15 mouse cellular contexts compared by ENCODE assay signal in genomic region chr14:117905701-117906100, GRCm38 (mm10).
DNase-seq lines count a peak whose midpoint lies in the region; ATAC-seq and TF ChIP-seq lines count a peak whose summit lies in the region.
"Had no signal": no experiment of that assay in that cellular context is flagged by ENCODE, and none has a peak within 500 bp of the region (broad histone marks: within the 10 kb centered on the region; RNA-seq: fewer than 3 reads in every experiment).

No protein-coding gene starts in this region.

- no peak overlapping the region for H3K4me3 ChIP-seq in kidney, embryonic 15.5 days (replicated peaks)
- H3K4me3 ChIP-seq in hindbrain, embryonic 10.5 days, result 0 out of 2 replicates have a peak overlapping the region, but pooled peaks have one; percentile 9
- no peak overlapping the region for H3K4me3 ChIP-seq in midbrain, embryonic 13.5 days (replicated peaks)
- H3K4me3 ChIP-seq: embryonic facial prominence, embryonic 12.5 days; liver, embryonic 15.5 days had no signal

- H3K4me2 ChIP-seq in kidney, embryonic 15.5 days, result peak overlapping the region; percentile 0
- peak overlapping the region; percentile 24 for H3K4me2 ChIP-seq in midbrain, embryonic 13.5 days (replicated peaks)
- H3K4me2 ChIP-seq: embryonic facial prominence, embryonic 12.5 days; liver, embryonic 15.5 days had no signal

- H3K36me3 ChIP-seq in kidney, embryonic 15.5 days, result no peaks in the 10 kb centered on the region
- H3K36me3 ChIP-seq in hindbrain, embryonic 10.5 days, result no peaks in the 10 kb centered on the region
- H3K36me3 ChIP-seq in midbrain, embryonic 13.5 days, result no peaks in the 10 kb centered on the region
- H3K36me3 ChIP-seq: embryonic facial prominence, embryonic 12.5 days; liver, embryonic 15.5 days had no signal

- TF ChIP-seq POLR2A in brain, embryonic 14.5 days (IDR thresholded peaks at IDR 0.05; ENCODE audit: borderline replicate concordance, extremely low read depth, insufficient read depth, insufficient read length, poor library complexity, severe bottlenecking), result no peak

- 27% methylated on average over 10 of the region's 10 CpGs for WGBS in kidney, embryonic 15.5 days
- 25% methylated on average over 10 of the region's 10 CpGs for WGBS in hindbrain, embryonic 10.5 days
- WGBS in midbrain, embryonic 13.5 days, result 37% methylated on average over 10 of the region's 10 CpGs

- ATAC-seq in kidney, embryonic 15.5 days (replicated peaks; ENCODE audit: low FRiP score), result no peak
- ATAC-seq in midbrain, embryonic 13.5 days, result peak; percentile 35; the same call in 1 of the 2 replicates
- ATAC-seq: activated CD4-positive, CD25-positive, alpha-beta regulatory T cell, adult 4 months; intestine, postnatal 0 days had no signal

- H3K27me3 ChIP-seq in kidney, embryonic 15.5 days, result no peaks in the 10 kb centered on the region
- no peaks in the 10 kb centered on the region for H3K27me3 ChIP-seq in hindbrain, embryonic 10.5 days (ENCODE audit: insufficient read depth, poor library complexity, severe bottlenecking)
- peaks cover 11% of the 10 kb centered on the region for H3K27me3 ChIP-seq in midbrain, embryonic 13.5 days
- H3K27me3 ChIP-seq: embryonic facial prominence, embryonic 12.5 days; liver, embryonic 15.5 days had no signal

- TF ChIP-seq CTCF in brain, embryonic 14.5 days (IDR thresholded peaks at IDR 0.05; ENCODE audit: borderline replicate concordance, extremely low read depth, insufficient read depth, insufficient read length), result no peak

- peaks cover 40% of the 10 kb centered on the region for H3K4me1 ChIP-seq in kidney, embryonic 15.5 days
- peaks cover 64% of the 10 kb centered on the region for H3K4me1 ChIP-seq in hindbrain, embryonic 10.5 days (replicated peaks)
- H3K4me1 ChIP-seq in midbrain, embryonic 13.5 days (replicated peaks), result peaks cover 24% of the 10 kb centered on the region
- H3K4me1 ChIP-seq: liver, embryonic 15.5 days had no signal

- H3K9me3 ChIP-seq in kidney, embryonic 15.5 days (replicated peaks), result no peaks in the 10 kb centered on the region
- H3K9me3 ChIP-seq in hindbrain, embryonic 10.5 days, result no peaks in the 10 kb centered on the region
- no peaks in the 10 kb centered on the region for H3K9me3 ChIP-seq in midbrain, embryonic 13.5 days
- H3K9me3 ChIP-seq: embryonic facial prominence, embryonic 12.5 days; liver, embryonic 15.5 days had no signal

- H3K9ac ChIP-seq in kidney, embryonic 15.5 days, result no peak overlapping the region
- no peak overlapping the region for H3K9ac ChIP-seq in midbrain, embryonic 13.5 days (replicated peaks)
- H3K9ac ChIP-seq: embryonic facial prominence, embryonic 12.5 days; liver, embryonic 15.5 days had no signal

- H3K27ac ChIP-seq in kidney, embryonic 15.5 days, result 0 out of 2 replicates have a peak overlapping the region, but pooled peaks have one; percentile 9
- H3K27ac ChIP-seq in hindbrain, embryonic 10.5 days, result peak overlapping the region; percentile 80
- H3K27ac ChIP-seq in midbrain, embryonic 13.5 days, result no peak overlapping the region
- H3K27ac ChIP-seq: embryonic facial prominence, embryonic 12.5 days; liver, embryonic 15.5 days had no signal

- DNase-seq in kidney, postnatal 14 days, result no peak
- peak; percentile 44 for DNase-seq in brain, embryonic 14.5 days (ENCODE audit: low read depth)
- DNase-seq in hindbrain, embryonic 10.5 days (ENCODE audit: low spot score), result peak; percentile 37
- no peak for DNase-seq in adrenal gland, adult 2 months
- DNase-seq in urinary bladder, adult 18-20 months (ENCODE audit: low spot score in 2 of 2), result no peak
- DNase-seq: cerebellum, postnatal 10 days; gastrocnemius, postnatal 36 days; left cerebral cortex, postnatal 4 days; right cerebral cortex, postnatal 4 days had no signal

Comparison
In these comparisons a context has a peak if more than half of its experiments do, and no peak if none do; other contexts are left out.
1. DNase-seq: peak in brain, embryonic 14.5 days (single experiment) and hindbrain, embryonic 10.5 days (single experiment); none in kidney, postnatal 14 days (single experiment), adrenal gland, adult 2 months (single experiment) and urinary bladder, adult 18-20 months (0 of 2).